Mouse (Mus musculus): ENCODE results near the gene Spaca1. TPM values are rescaled to one million over a fixed set of nuclear protein-coding genes. Genes with fewer than 3 reads are reported as not detected.
"Not testable (repeated sequence)": the region's sequence is repeated elsewhere in the genome, so short reads cannot be mapped to it uniquely, and the experiment has no call there.

Spaca1 gene
- polyA plus RNA-seq (2015; fragmentation: Nextera tagmentation; extraction: Ambion mirVana), result 2.4 and 2.6 TPM in 2 replicates

DNA sequence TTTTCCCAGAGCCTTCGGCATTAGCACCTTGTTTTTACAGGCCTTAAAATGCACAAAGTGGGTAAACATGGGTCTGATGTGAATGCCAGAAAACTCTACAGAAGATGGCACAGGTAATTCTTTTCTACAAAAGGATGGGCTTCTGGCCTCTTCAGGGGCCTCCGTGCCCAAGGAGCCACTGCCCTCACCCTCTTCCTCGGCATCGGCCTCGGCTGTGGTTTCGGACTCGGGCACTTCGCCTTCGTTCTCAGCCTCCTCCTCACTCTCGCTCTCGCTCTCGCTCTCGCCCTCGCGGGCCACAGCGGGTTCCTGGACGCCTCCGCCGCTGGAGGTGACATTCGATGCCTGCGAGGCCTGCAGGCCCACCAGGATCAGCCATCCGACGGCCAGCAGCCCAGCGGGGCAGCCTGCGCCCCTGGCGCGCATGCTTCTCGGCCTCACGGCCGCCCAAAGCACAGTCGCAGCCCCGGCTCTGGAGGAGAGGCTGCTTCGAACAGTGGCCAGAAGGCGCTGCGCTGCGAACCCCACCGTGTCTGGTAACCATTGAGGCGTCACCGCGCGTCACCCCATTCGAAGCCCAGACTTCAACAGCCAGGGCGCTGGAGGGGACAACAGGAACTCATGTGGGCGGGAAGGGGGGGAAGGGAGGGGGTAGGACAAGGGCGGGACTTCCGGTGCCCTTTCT is at the start of gene Spaca1:
Spaca1 (minus strand) TSS at position 621 of the 685 bp plus-strand sequence.
- Histone ChIP-seq H3K4me3 (peak within 1 kb of the TSS; percentile 34), H3K36me3 (no peaks in the 10 kb centered on the region), H3K27ac (no peak within 1 kb of the TSS), H3K9ac (peak within 1 kb of the TSS; percentile 60), H3K4me1 (0 out of 2 replicates have a peak, but pooled peaks cover 3% of the 10 kb centered on the region), H3K9me3 (no peaks in the 10 kb centered on the region), H3K27me3 (no peaks in the 10 kb centered on the region), H3K4me2 (replicated peaks) (peak within 1 kb of the TSS; percentile 58)
- WGBS, result 48% methylated on average over 46 of the region's 46 CpGs
- ATAC-seq (ENCODE audit: low FRiP score, low read depth), result no peak; the same call in 1 of the 2 replicates

DNA sequence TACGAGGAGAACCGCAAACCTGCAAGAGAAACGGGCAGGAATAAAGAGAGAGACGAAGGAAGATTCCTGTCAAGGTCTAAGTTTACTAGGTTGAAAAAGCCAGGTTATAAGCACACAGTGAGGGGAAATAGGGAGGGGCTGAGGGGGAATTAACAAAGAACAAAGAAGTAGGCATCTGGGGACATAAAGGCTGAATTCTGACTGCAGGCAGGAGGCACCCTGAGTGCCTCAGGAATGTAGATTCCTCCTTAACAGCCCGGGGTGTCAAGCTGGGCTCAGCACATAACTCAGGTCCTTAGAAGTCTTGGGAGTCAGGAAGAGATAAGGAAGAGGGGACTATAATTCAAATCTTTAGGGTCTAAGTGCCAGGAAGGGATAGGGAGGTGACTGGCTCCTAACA is 37.3 kb upstream of the Spaca1 start:
- not testable (repeated sequence) for H3K9ac ChIP-seq
- 87% methylated on average over 5 of the region's 5 CpGs for WGBS

DNA sequence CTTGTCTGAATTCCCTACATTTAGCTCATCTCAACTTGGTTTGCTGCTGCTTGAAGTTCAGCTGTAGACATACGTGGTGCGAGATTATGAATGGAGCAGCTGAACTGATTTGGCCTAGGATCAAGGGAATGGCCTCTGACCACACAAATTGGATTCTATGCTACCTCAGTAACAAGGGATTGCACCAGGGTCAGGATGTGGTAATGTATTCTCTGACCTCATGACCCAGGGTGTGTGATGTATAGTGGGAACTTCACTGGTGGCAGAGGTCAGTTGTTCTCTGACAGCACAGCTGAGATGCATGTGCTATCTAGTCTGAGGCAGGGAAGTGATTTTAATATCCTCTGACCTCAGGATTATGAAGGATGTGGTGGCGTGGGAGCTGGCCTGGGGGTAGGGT is 31.1 kb upstream of the Spaca1 start:
- H3K9ac ChIP-seq, result no peak overlapping the region
- ATAC-seq (ENCODE audit: low FRiP score, low read depth), result no peak
- WGBS, result 74% methylated on average over 3 of the region's 3 CpGs
- H3K4me1 ChIP-seq, result no peaks in the 10 kb centered on the region
- H3K27ac ChIP-seq, result no peak overlapping the region
- no peak overlapping the region for H3K4me3 ChIP-seq
- H3K9me3 ChIP-seq, result no peaks in the 10 kb centered on the region
- H3K4me2 ChIP-seq (replicated peaks), result no peak overlapping the region
- no peaks in the 10 kb centered on the region for H3K27me3 ChIP-seq
- H3K36me3 ChIP-seq, result no peaks in the 10 kb centered on the region

More for the DNA sequence above, 37.3 kb upstream of the Spaca1 start:
- not testable (repeated sequence) for H3K4me3 ChIP-seq; H3K27me3 ChIP-seq; H3K27ac ChIP-seq; H3K4me1 ChIP-seq; H3K4me2 ChIP-seq (replicated peaks); H3K36me3 ChIP-seq; ATAC-seq (ENCODE audit: low FRiP score, low read depth); H3K9me3 ChIP-seq

DNA sequence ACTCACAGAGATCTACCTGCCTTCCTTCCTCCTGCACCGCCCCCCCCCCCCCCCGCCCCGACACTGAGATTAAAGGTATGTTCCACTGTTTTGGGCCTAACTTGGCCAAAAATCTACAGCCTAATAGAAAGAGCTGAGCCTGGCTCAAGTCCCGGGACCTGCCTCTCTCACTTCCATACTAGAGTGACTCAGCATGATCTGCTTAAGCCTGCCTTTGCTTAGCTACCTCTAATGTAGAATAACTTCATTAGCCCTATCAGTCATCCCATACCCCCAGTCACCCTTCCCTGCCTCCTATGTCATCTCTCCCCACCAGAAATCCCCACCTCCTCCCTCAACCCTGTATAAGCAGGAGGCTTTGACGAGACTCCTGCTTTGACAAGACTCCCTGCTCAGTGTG is 19.0 kb upstream of the Spaca1 start:
- Histone ChIP-seq H3K27ac (no peak overlapping the region), H3K4me2 (replicated peaks) (no peak overlapping the region), H3K9me3 (no peaks in the 10 kb centered on the region), H3K27me3 (no peaks in the 10 kb centered on the region), H3K36me3 (no peaks in the 10 kb centered on the region), H3K4me1 (no peaks in the 10 kb centered on the region), H3K4me3 (no peak overlapping the region), H3K9ac (no peak overlapping the region)
- ATAC-seq (ENCODE audit: low FRiP score, low read depth), result no peak
- 86% methylated on average over 3 of the region's 5 CpGs for WGBS

DNA sequence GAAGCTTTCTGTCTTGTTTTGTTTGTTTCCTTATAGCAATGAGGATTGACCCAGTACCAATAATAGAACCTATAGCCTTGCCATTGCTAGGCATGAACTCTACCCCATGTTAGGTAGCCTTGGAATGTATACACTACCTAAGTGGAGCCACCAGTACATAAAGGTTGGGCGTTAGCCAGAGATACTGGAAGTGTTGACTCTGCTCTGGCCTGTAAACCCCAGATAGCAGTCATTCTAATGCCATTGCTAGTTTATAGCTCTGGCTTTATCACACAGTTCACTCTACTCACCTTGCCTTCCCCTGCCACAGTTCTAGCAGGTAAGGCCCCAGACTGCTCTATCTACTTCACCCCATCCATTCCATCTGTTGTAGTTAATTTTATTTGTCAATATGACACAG is 8.3 kb upstream of the Spaca1 start:
- H3K4me3 ChIP-seq, result no peak overlapping the region
- no peak overlapping the region for H3K27ac ChIP-seq
- ATAC-seq (ENCODE audit: low FRiP score, low read depth), result no peak
- H3K4me2 ChIP-seq (replicated peaks), result no peak overlapping the region
- H3K9ac ChIP-seq, result no peak overlapping the region
- H3K4me1 ChIP-seq, result no peaks in the 10 kb centered on the region
- 69% methylated on average over 1 of the region's 1 CpGs for WGBS
- H3K36me3 ChIP-seq, result no peaks in the 10 kb centered on the region
- H3K9me3 ChIP-seq, result no peaks in the 10 kb centered on the region; the same call in 1 of the 2 replicates
- no peaks in the 10 kb centered on the region for H3K27me3 ChIP-seq

DNA sequence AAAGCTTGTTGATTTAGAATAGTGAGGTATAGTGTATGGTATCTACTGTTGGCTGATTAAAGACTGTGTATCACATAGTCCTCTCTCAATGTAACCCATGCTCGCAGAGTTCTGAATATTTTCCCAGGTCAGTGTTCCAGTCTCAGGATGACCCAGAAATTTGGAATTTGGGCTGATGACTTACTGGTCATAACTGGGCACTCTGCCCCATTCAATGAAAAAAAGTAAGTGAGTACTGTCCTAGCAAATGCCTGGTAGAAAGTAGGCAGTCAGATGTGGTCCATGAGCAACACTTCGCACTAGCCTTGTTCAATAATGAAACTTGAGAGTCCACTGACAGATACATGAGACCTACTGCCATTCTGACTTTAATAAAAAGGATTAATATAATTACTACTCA is 23.2 kb downstream of the Spaca1 start:
- Histone ChIP-seq H3K36me3 (no peaks in the 10 kb centered on the region), H3K27ac (no peak overlapping the region), H3K27me3 (no peaks in the 10 kb centered on the region), H3K4me1 (no peaks in the 10 kb centered on the region), H3K9ac (no peak overlapping the region), H3K4me3 (no peak overlapping the region), H3K4me2 (replicated peaks) (no peak overlapping the region), H3K9me3 (no peaks in the 10 kb centered on the region)
- no peak for ATAC-seq (ENCODE audit: low FRiP score, low read depth)
- 86% methylated on average over 2 of the region's 2 CpGs for WGBS

DNA sequence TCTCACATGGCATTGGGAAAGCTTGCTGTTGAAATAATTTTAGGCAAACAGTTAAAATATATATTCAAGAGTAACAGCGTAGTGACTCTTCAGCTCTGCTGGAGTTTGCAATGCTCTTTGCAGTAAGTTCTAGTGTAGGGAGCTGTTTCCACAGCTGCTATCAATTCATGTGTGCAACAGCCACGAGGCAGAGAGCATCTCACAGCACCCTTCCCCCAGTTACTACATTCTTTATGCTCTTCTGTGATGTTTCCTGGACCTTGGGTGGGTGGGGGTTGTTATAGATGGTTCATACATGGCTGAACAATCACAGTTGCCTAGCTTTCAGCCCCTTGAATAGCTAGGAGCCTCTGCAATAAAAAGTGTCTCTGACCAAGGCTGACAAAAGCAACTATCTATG is 28.5 kb downstream of the Spaca1 start:
- H3K36me3 ChIP-seq, result no peaks in the 10 kb centered on the region
- H3K4me3 ChIP-seq, result no peak overlapping the region
- no peak overlapping the region for H3K27ac ChIP-seq
- H3K4me1 ChIP-seq, result no peaks in the 10 kb centered on the region
- no peak overlapping the region for H3K4me2 ChIP-seq (replicated peaks)
- WGBS, result 35% methylated on average over 2 of the region's 2 CpGs
- no peak for ATAC-seq (ENCODE audit: low FRiP score, low read depth)
- H3K27me3 ChIP-seq, result no peaks in the 10 kb centered on the region
- H3K9me3 ChIP-seq, result no peaks in the 10 kb centered on the region
- no peak overlapping the region for H3K9ac ChIP-seq

DNA sequence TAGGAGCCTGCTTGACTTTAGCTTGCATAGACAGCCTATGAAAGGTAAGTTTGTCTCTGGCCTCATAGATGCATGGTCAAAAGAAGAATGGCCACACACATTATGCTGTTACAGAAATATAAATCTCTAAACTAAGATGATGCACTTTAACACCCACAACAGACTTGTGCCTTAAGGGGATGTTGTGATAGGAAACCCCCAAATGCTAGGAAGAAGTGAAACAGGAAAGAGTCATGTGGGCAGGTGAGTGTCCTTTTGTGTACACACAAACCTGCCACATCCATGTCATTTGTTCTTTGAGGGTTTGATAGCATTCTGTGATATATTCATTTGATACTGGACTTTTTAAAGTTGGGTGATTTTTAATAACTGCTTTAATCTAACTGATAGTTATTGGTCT is 53.6 kb downstream of the Spaca1 start:
- no peak overlapping the region for H3K9ac ChIP-seq
- no peaks in the 10 kb centered on the region for H3K9me3 ChIP-seq
- H3K36me3 ChIP-seq, result no peaks in the 10 kb centered on the region
- H3K4me2 ChIP-seq (replicated peaks), result no peak overlapping the region
- no peaks in the 10 kb centered on the region for H3K4me1 ChIP-seq
- H3K4me3 ChIP-seq, result no peak overlapping the region
- no peak for ATAC-seq (ENCODE audit: low FRiP score, low read depth)
- H3K27ac ChIP-seq, result no peak overlapping the region
- no peaks in the 10 kb centered on the region for H3K27me3 ChIP-seq

DNA sequence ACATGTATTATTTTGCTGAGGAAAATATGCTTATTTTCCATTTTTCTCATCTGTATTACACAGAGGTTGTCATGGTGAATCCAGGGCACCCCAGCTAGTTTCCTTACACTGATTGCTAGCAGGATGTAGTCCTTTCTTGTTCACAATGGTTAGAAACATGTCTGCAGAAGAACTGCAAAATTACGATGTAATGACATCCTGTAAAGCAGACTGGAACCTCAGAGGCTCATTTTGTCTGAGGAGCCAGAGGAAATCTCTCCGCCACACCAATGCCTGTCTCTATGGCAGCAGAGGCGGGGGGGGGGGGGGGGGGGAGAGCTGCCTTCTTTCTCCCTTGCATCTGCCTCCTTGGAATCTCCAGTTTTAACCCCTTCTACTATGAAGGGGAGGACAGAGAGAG is 57.3 kb downstream of the Spaca1 start:
- Histone ChIP-seq H3K9me3 (no peaks in the 10 kb centered on the region), H3K27me3 (no peaks in the 10 kb centered on the region), H3K9ac (no peak overlapping the region), H3K4me1 (no peaks in the 10 kb centered on the region), H3K4me2 (replicated peaks) (no peak overlapping the region), H3K36me3 (no peaks in the 10 kb centered on the region), H3K27ac (no peak overlapping the region), H3K4me3 (no peak overlapping the region)
- no peak for ATAC-seq (ENCODE audit: low FRiP score, low read depth)
- WGBS, result 48% methylated on average over 2 of the region's 3 CpGs

DNA sequence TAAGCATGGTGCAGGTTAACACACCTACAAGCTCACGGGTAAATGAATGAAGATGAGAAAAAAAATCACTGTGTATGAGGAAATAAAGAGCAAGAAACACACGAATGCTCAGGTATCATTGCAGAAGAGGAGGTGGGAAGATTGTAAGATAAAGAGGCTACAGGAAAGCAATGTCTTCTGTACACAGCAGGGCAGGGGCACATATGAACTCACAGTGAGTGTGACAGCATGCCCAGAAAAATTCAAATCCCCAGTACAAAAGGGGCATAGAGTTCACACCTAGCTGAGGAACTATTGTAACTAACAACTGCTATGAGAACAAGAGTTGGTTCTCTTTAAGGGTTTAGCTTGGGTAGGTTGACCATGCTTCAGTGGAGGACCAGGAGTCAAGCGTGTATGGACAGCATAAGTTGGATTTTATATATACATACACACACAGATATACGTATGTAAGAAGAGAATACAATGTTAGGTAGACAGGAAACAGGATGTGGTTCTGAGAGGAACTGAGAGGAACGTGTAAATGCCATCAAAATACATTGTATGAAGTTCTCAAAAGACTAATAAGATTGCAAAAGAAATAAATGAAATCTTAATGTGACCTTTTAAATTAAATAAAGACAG is 61.4 kb downstream of the Spaca1 start:
- no peak overlapping the region for H3K4me3 ChIP-seq
- H3K36me3 ChIP-seq, result no peaks in the 10 kb centered on the region
- WGBS, result 82% methylated on average over 5 of the region's 5 CpGs
- no peaks in the 10 kb centered on the region for H3K27me3 ChIP-seq
- ATAC-seq (ENCODE audit: low FRiP score, low read depth), result no peak
- H3K27ac ChIP-seq, result no peak overlapping the region
- no peaks in the 10 kb centered on the region for H3K4me1 ChIP-seq
- no peak overlapping the region for H3K4me2 ChIP-seq (replicated peaks)
- no peak overlapping the region for H3K9ac ChIP-seq
- no peaks in the 10 kb centered on the region for H3K9me3 ChIP-seq

Data from limb, embryonic 13.5 days (tissue).